ENCODE assay signal across 12 mouse cellular contexts in genomic region chr8:8487706-8488105, GRCm38 (mm10).
DNase-seq lines count a peak whose midpoint lies in the region; ATAC-seq and TF ChIP-seq lines count a peak whose summit lies in the region.
"Had no signal": no experiment of that assay in that cellular context is flagged by ENCODE, and none has a peak within 500 bp of the region (broad histone marks: within the 10 kb centered on the region; RNA-seq: fewer than 3 reads in every experiment).

No protein-coding gene starts in this region.

- H3K27ac ChIP-seq in gastrocnemius, adult 2 months = peak overlapping the region; percentile 24; the same call in 1 of the 2 replicates
- H3K27ac ChIP-seq in lung, embryonic 15.5 days = no peak overlapping the region

- no peak overlapping the region for H3K9ac ChIP-seq in lung, embryonic 15.5 days

- no peaks in the 10 kb centered on the region for H3K36me3 ChIP-seq in lung, embryonic 15.5 days
- H3K36me3 ChIP-seq in myocyte (ENCODE audit: control insufficient read depth, insufficient read depth) = no peaks in the 10 kb centered on the region

- no peak for ATAC-seq in lung, embryonic 15.5 days (ENCODE audit: borderline replicate concordance, extremely low read depth, low FRiP score, low TSS enrichment)
- no peak for ATAC-seq in granulocyte monocyte progenitor cell, adult 5-6 weeks (replicated peaks; ENCODE audit: poor library complexity, severe bottlenecking)

- peaks cover 8% of the 10 kb centered on the region; the same call in 1 of the 2 replicates for H3K27me3 ChIP-seq in lung, embryonic 15.5 days
- H3K27me3 ChIP-seq in myocyte (ENCODE audit: control insufficient read depth, insufficient read depth, insufficient read length) = no peaks in the 10 kb centered on the region

- no peaks in the 10 kb centered on the region for H3K79me2 ChIP-seq in myocyte (ENCODE audit: control insufficient read depth, insufficient read depth)

- no peak overlapping the region for H3ac ChIP-seq in myocyte (ENCODE audit: control insufficient read depth, insufficient read length)

- no peak for TF ChIP-seq POLR2A in myocyte (IDR thresholded peaks at IDR 0.05; ENCODE audit: insufficient read length, low read depth)

- H3K4me1 ChIP-seq in lung, embryonic 15.5 days = peaks cover 22% of the 10 kb centered on the region; the same call in 1 of the 2 replicates

- intact Hi-C loops in gastrocnemius, adult 2 months (cut with DNase I) = loop anchor here (10.0 kb wide), 1 partner anchor 157 kb away; no protein-coding TSS in a partner anchor

- 30% methylated on average over 5 of the region's 5 CpGs for WGBS in lung, embryonic 15.5 days

- DNase-seq in gastrocnemius, adult 2 months = no peak
- no peak for DNase-seq in gastrocnemius, postnatal 4 days (ENCODE audit: low spot score in 2 of 2)
- no peak for DNase-seq in lung, postnatal 4 days
- peak; percentile 78 for DNase-seq in embryo, embryonic 10 days (ENCODE audit: low spot score)
- no peak for DNase-seq in layer of hippocampus, adult 8-10 months (ENCODE audit: low spot score in 2 of 2)
- DNase-seq: cerebellum, postnatal 10 days; kidney, adult 18-20 months; spleen, adult 18-20 months; thymus, postnatal 36 days had no signal

- 0 out of 2 replicates have a peak overlapping the region, but pooled peaks have one; percentile 50 for H3K4me2 ChIP-seq in lung, embryonic 15.5 days
- peak overlapping the region; percentile 72 for H3K4me2 ChIP-seq in myocyte (ENCODE audit: low read depth)

- no peaks in the 10 kb centered on the region for H3K9me3 ChIP-seq in lung, embryonic 15.5 days

- no peak for TF ChIP-seq CTCF in gastrocnemius, adult 2 months (IDR thresholded peaks at IDR 0.05)

- H3K4me3 ChIP-seq in gastrocnemius, adult 2 months = no peak overlapping the region
- no peak overlapping the region for H3K4me3 ChIP-seq in lung, embryonic 15.5 days
- no peak overlapping the region for H3K4me3 ChIP-seq in myocyte

TF ChIP-seq in myocyte, 11 proteins besides CTCF, POLR2A, EP300 and RAD21:
- TF ChIP-seq SRF (IDR thresholded peaks at IDR 0.05; ENCODE audit: control insufficient read depth, insufficient read length, low read depth) (no peak), USF1 (IDR thresholded peaks at IDR 0.05; ENCODE audit: low read depth) (no peak), TCF3 (IDR thresholded peaks at IDR 0.05; ENCODE audit: insufficient read length, low read depth) (no peak), REST (IDR thresholded peaks at IDR 0.05; ENCODE audit: insufficient read depth, insufficient read length) (no peak), E2F4 (IDR thresholded peaks at IDR 0.05; ENCODE audit: insufficient read depth) (no peak), MYOG (IDR thresholded peaks at IDR 0.05; ENCODE audit: control insufficient read depth in 1 of 3, insufficient read depth in 1 of 3, insufficient read length in 2 of 3, low read depth in 2 of 3) (no peak), POLR2AphosphoS2 (IDR thresholded peaks at IDR 0.05; ENCODE audit: insufficient read length, low read depth) (no peak), MAX (IDR thresholded peaks at IDR 0.05; ENCODE audit: low read depth) (no peak), TCF12 (IDR thresholded peaks at IDR 0.05; ENCODE audit: insufficient read depth, poor library complexity, severe bottlenecking) (no peak), MYOD1 (IDR thresholded peaks at IDR 0.05; ENCODE audit: control insufficient read depth in 1 of 3, insufficient read length in 2 of 3, low read depth in 2 of 3) (no peak), CEBPB (IDR thresholded peaks at IDR 0.05; ENCODE audit: insufficient read depth, poor library complexity, severe bottlenecking) (no peak)
